24 mouse cellular contexts compared by ENCODE assay signal in genomic region chr6:96266456-96266855, GRCm38 (mm10).
DNase-seq lines count a peak whose midpoint lies in the region; ATAC-seq and TF ChIP-seq lines count a peak whose summit lies in the region.
"Had no signal": no experiment of that assay in that cellular context is flagged by ENCODE, and none has a peak within 500 bp of the region (broad histone marks: within the 10 kb centered on the region; RNA-seq: fewer than 3 reads in every experiment).

No protein-coding gene starts in this region.

- no peak overlapping the region for H3K4me2 ChIP-seq in lung, embryonic 14.5 days
- no peak overlapping the region for H3K4me2 ChIP-seq in lung, postnatal 0 days (replicated peaks; ENCODE audit: low read depth, low read length)
- no peak overlapping the region for H3K4me2 ChIP-seq in hindbrain, embryonic 13.5 days
- H3K4me2 ChIP-seq: embryonic facial prominence, embryonic 12.5 days; forebrain, embryonic 13.5 days had no signal

- no peak overlapping the region for H3K9ac ChIP-seq in lung, embryonic 14.5 days
- H3K9ac ChIP-seq in lung, postnatal 0 days (replicated peaks; ENCODE audit: low read depth), result no peak overlapping the region
- no peak overlapping the region for H3K9ac ChIP-seq in hindbrain, embryonic 13.5 days
- H3K9ac ChIP-seq: embryonic facial prominence, embryonic 12.5 days; forebrain, embryonic 13.5 days had no signal

- no peaks in the 10 kb centered on the region for H3K4me1 ChIP-seq in lung, embryonic 14.5 days (ENCODE audit: insufficient read depth)
- no peaks in the 10 kb centered on the region for H3K4me1 ChIP-seq in lung, adult 2 months (ENCODE audit: control insufficient read depth, insufficient read depth, low read length)
- H3K4me1 ChIP-seq in lung, postnatal 0 days (ENCODE audit: insufficient read depth, low read depth, low read length), result no peaks in the 10 kb centered on the region
- no peaks in the 10 kb centered on the region for H3K4me1 ChIP-seq in hindbrain, embryonic 13.5 days (replicated peaks)
- H3K4me1 ChIP-seq: embryonic facial prominence, embryonic 10.5 days; embryonic facial prominence, embryonic 12.5 days; forebrain, embryonic 13.5 days had no signal

- H3K4me3 ChIP-seq in lung, embryonic 14.5 days (ENCODE audit: low read depth, low read length), result no peak overlapping the region
- H3K4me3 ChIP-seq in lung, adult 2 months (replicated peaks; ENCODE audit: extremely low read depth, low read depth, low read length), result no peak overlapping the region
- no peak overlapping the region for H3K4me3 ChIP-seq in lung, postnatal 0 days (ENCODE audit: low read depth, low read length)
- H3K4me3 ChIP-seq in hindbrain, embryonic 13.5 days, result no peak overlapping the region
- H3K4me3 ChIP-seq: embryonic facial prominence, embryonic 10.5 days; embryonic facial prominence, embryonic 12.5 days; forebrain, embryonic 13.5 days had no signal

- no peak for TF ChIP-seq CTCF in lung, embryonic 14.5 days (IDR thresholded peaks at IDR 0.05; ENCODE audit: low read depth)
- TF ChIP-seq CTCF in lung, adult 2 months (IDR thresholded peaks at IDR 0.05; ENCODE audit: insufficient read depth, low read length), result no peak
- TF ChIP-seq CTCF in lung, postnatal 0 days (IDR thresholded peaks at IDR 0.05), result no peak

- no peaks in the 10 kb centered on the region for H3K27me3 ChIP-seq in lung, embryonic 14.5 days (ENCODE audit: insufficient read depth, low read length)
- no peaks in the 10 kb centered on the region for H3K27me3 ChIP-seq in lung, postnatal 0 days (replicated peaks; ENCODE audit: insufficient read depth, low read length)
- H3K27me3 ChIP-seq in hindbrain, embryonic 13.5 days, result no peaks in the 10 kb centered on the region
- H3K27me3 ChIP-seq: CH12.LX; embryonic facial prominence, embryonic 12.5 days; forebrain, embryonic 13.5 days; Patski had no signal

- peak; percentile 61 for TF ChIP-seq EP300 in lung, postnatal 0 days (IDR thresholded peaks at IDR 0.05)

- no peak overlapping the region for H3K27ac ChIP-seq in lung, embryonic 14.5 days (ENCODE audit: low read depth)
- H3K27ac ChIP-seq in lung, postnatal 0 days (ENCODE audit: low read length), result no peak overlapping the region
- H3K27ac ChIP-seq in hindbrain, embryonic 13.5 days, result no peak overlapping the region
- H3K27ac ChIP-seq: embryonic facial prominence, embryonic 10.5 days; embryonic facial prominence, embryonic 12.5 days; forebrain, embryonic 13.5 days had no signal

- peak; percentile 41; the same call in 1 of the 2 replicates for ATAC-seq in lung, embryonic 14.5 days (ENCODE audit: insufficient read depth)
- ATAC-seq in lung, postnatal 0 days, result peak; percentile 67
- no peak for ATAC-seq in hindbrain, embryonic 13.5 days (ENCODE audit: low FRiP score)
- ATAC-seq: activated CD4-positive, CD25-positive, alpha-beta regulatory T cell, adult 4 months; CD4-positive, CD25-positive, alpha-beta regulatory T cell, adult 4 months; forebrain, embryonic 13.5 days; Patski had no signal

- H3K9me3 ChIP-seq in lung, embryonic 14.5 days (ENCODE audit: low read depth, low read length), result no peaks in the 10 kb centered on the region
- H3K9me3 ChIP-seq in lung, postnatal 0 days (ENCODE audit: low read length), result no peaks in the 10 kb centered on the region
- H3K9me3 ChIP-seq in hindbrain, embryonic 13.5 days, result no peaks in the 10 kb centered on the region
- H3K9me3 ChIP-seq: embryonic facial prominence, embryonic 10.5 days; embryonic facial prominence, embryonic 12.5 days; forebrain, embryonic 13.5 days had no signal

- no peaks in the 10 kb centered on the region for H3K36me3 ChIP-seq in lung, embryonic 14.5 days (ENCODE audit: insufficient read depth)
- no peaks in the 10 kb centered on the region for H3K36me3 ChIP-seq in lung, postnatal 0 days (ENCODE audit: insufficient read depth, low read length)
- no peaks in the 10 kb centered on the region for H3K36me3 ChIP-seq in hindbrain, embryonic 13.5 days
- H3K36me3 ChIP-seq: embryonic facial prominence, embryonic 10.5 days; embryonic facial prominence, embryonic 12.5 days; G1E had no signal

- no peak for TF ChIP-seq POLR2A in lung, adult 2 months (IDR thresholded peaks at IDR 0.05; ENCODE audit: borderline replicate concordance, extremely low read depth, low read depth, low read length)

- 50% methylated on average over 4 of the region's 4 CpGs for WGBS in lung, embryonic 14.5 days
- WGBS in lung, adult 2 months, result 41% methylated on average over 4 of the region's 4 CpGs
- WGBS in lung, postnatal 0 days, result 44% methylated on average over 4 of the region's 4 CpGs
- 94% methylated on average over 4 of the region's 4 CpGs for WGBS in hindbrain, embryonic 13.5 days

- peak; percentile 67 for DNase-seq in lung, embryonic 14.5 days
- no peak for DNase-seq in lung, adult 2 months
- peak; percentile 37 for DNase-seq in lung, postnatal 0 days (ENCODE audit: low spot score)
- no peak for DNase-seq in lung, adult 18-20 months
- DNase-seq in lung, postnatal 36 days, result peak; percentile 7
- DNase-seq in urinary bladder, adult 18-20 months (ENCODE audit: low spot score in 2 of 2), result no peak
- DNase-seq: adrenal gland, adult 8-10 months; adrenal gland, postnatal 14 days; adrenal gland, postnatal 36 days; B cell, adult 2 months; cerebellum, adult 11-12 months; cerebellum, adult 2 months; cerebellum, adult 9-10 months; cerebellum, postnatal 10 days; cerebellum, postnatal 25 days had no signal

Comparison
In these comparisons a context has a peak if more than half of its experiments do, and no peak if none do; other contexts are left out.
1. DNase-seq: peak in lung, embryonic 14.5 days (single experiment), lung, postnatal 0 days (single experiment) and lung, postnatal 36 days (single experiment); none in lung, adult 2 months (single experiment), lung, adult 18-20 months (0 of 2) and urinary bladder, adult 18-20 months (0 of 2).